Mouse (Mus musculus): ENCODE data around the gene Tbc1d8.

GRCm38 (mm10) chr1:39425497-39425896 is 53.1 kb downstream of the Tbc1d8 start:
- no peak for TF ChIP-seq POLR2A (IDR thresholded peaks at IDR 0.05; ENCODE audit: insufficient read length, low read depth)
- TF ChIP-seq POLR2AphosphoS2 (IDR thresholded peaks at IDR 0.05; ENCODE audit: insufficient read length, low read depth) = no peak
- TF ChIP-seq TCF12 (IDR thresholded peaks at IDR 0.05; ENCODE audit: insufficient read depth, poor library complexity, severe bottlenecking) = no peak
- no peak for TF ChIP-seq E2F4 (IDR thresholded peaks at IDR 0.05; ENCODE audit: insufficient read depth)
- no peak for TF ChIP-seq MAX (IDR thresholded peaks at IDR 0.05; ENCODE audit: low read depth)
- no peak for TF ChIP-seq MYOD1 (IDR thresholded peaks at IDR 0.05; ENCODE audit: control insufficient read depth in 1 of 3, insufficient read length in 2 of 3, low read depth in 2 of 3)
- TF ChIP-seq USF1 (IDR thresholded peaks at IDR 0.05; ENCODE audit: low read depth) = no peak
- no peak for TF ChIP-seq CEBPB (IDR thresholded peaks at IDR 0.05; ENCODE audit: insufficient read depth, poor library complexity, severe bottlenecking)
- no peak for TF ChIP-seq REST (IDR thresholded peaks at IDR 0.05; ENCODE audit: insufficient read depth, insufficient read length)
- TF ChIP-seq TCF3 (IDR thresholded peaks at IDR 0.05; ENCODE audit: insufficient read length, low read depth) = no peak

Measured in myocyte (in vitro differentiated cells).